Mouse (Mus musculus) kidney, postnatal 10 days (tissue): ENCODE measurements around the gene Tmem266.

Source experiments
- DNase-seq: peaks from one replicate; pipeline ENCODE4 v3.0.0; 2021; ENCODE audit warnings: mixed read lengths

Tmem266 gene

GRCm38 (mm10) chr9:55332476-55332875, 5.8 kb downstream of the Tmem266 start:
- DNase-seq, result no peak

GRCm38 (mm10) chr9:55332949-55333348, 6.2 kb downstream of the Tmem266 start:
- peak; percentile 35 for DNase-seq

GRCm38 (mm10) chr9:55344165-55344564, 17.5 kb downstream of the Tmem266 start:
- no peak for DNase-seq

GRCm38 (mm10) chr9:55345332-55345731, 18.6 kb downstream of the Tmem266 start:
- no peak for DNase-seq

GRCm38 (mm10) chr9:55348664-55349063, 22.0 kb downstream of the Tmem266 start:
- DNase-seq, result no peak

GRCm38 (mm10) chr9:55354686-55355085, 28.0 kb downstream of the Tmem266 start:
- no peak for DNase-seq

GRCm38 (mm10) chr9:55355270-55355834, 28.6 kb downstream of the Tmem266 start:
- DNase-seq, result no peak

GRCm38 (mm10) chr9:55357164-55357563, 30.5 kb downstream of the Tmem266 start:
- no peak for DNase-seq

- no peak for DNase-seq
These were observed 33.7 kb downstream of the Tmem266 start for GRCm38 (mm10) chr9:55360372-55360771.

- no peak for DNase-seq
These were observed 34.1 kb downstream of the Tmem266 start for GRCm38 (mm10) chr9:55360861-55361260.

GRCm38 (mm10) chr9:55361969-55362368, 35.3 kb downstream of the Tmem266 start:
- DNase-seq, result no peak

- DNase-seq, result no peak
These were observed 37.0 kb downstream of the Tmem266 start for GRCm38 (mm10) chr9:55363707-55364106.

GRCm38 (mm10) chr9:55368011-55368410, 41.3 kb downstream of the Tmem266 start:
- DNase-seq, result no peak

- no peak for DNase-seq
These were observed 45.2 kb downstream of the Tmem266 start for GRCm38 (mm10) chr9:55371908-55372307.

GRCm38 (mm10) chr9:55377603-55378250, 51.0 kb downstream of the Tmem266 start:
- no peak for DNase-seq

- no peak for DNase-seq
These were observed 54.7 kb downstream of the Tmem266 start for GRCm38 (mm10) chr9:55381456-55381855.

- peak; percentile 61 for DNase-seq
These were observed 55.7 kb downstream of the Tmem266 start for GRCm38 (mm10) chr9:55382441-55382840.

GRCm38 (mm10) chr9:55386117-55386516, 59.4 kb downstream of the Tmem266 start:
- no peak for DNase-seq

- DNase-seq, result no peak
These were observed 61.3 kb downstream of the Tmem266 start for GRCm38 (mm10) chr9:55387862-55388505.

- DNase-seq, result peak; percentile 85
These were observed 65.4 kb downstream of the Tmem266 start for GRCm38 (mm10) chr9:55391909-55392658.

GRCm38 (mm10) chr9:55395650-55396049, 68.9 kb downstream of the Tmem266 start:
- DNase-seq, result no peak

- no peak for DNase-seq
These were observed 72.4 kb downstream of the Tmem266 start for GRCm38 (mm10) chr9:55398985-55399554.

- DNase-seq, result no peak
These were observed 75.6 kb downstream of the Tmem266 start for GRCm38 (mm10) chr9:55402276-55402675.
